Mouse (Mus musculus): Measurements from ENCODE around the gene Lzic. TPM values are rescaled to one million over a fixed set of nuclear protein-coding genes. Genes with fewer than 3 reads are reported as not detected.

The Lzic gene
- 10 to 100 TPM; 23.7 to 26.5 TPM for total RNA-seq (2023)

DNA sequence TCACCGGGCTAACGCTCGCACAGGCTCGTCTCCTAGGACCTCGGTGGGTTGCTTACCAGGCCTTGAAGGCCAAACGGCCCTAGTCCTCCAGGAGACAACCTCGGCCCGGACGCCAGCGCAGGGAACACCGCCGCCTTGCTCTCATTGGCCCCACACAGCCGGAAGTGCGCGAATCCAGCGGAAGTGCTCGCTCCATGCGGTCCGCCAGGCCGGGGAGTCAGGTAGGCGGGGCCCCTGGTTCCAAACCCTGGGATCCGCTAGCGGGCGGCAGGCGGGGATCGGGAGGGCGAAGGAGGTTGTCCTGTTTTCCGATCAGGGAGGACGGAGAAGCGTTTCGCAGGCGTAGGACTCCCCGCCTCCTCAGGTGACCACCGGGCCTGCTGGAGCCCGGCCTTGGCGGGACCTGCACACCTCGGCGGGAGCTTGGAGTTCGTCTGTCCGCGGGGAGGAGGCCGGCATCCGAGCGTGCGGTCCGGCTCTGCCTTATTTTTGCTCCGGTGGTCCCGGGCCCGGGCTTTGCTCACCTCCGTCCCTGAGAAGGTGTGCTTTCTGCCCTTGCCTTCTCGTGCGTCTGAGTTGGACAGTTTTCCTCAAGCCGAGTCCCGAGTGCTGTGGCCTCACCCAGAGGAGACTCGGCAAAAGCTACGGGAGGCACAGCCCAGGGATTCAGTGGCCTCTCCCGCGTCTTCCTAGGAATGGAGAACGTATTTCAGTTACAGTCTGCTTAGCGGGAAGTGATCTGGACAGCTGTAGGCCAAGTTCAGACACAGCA lies at the start of gene Lzic, which contains the start of gene Nmnat1:
Gene Lzic (plus strand): TSS at position 177 of the 772 bp plus-strand sequence.
Gene Nmnat1 (minus strand): TSS at position 150 of the 772 bp plus-strand sequence.

DNA sequence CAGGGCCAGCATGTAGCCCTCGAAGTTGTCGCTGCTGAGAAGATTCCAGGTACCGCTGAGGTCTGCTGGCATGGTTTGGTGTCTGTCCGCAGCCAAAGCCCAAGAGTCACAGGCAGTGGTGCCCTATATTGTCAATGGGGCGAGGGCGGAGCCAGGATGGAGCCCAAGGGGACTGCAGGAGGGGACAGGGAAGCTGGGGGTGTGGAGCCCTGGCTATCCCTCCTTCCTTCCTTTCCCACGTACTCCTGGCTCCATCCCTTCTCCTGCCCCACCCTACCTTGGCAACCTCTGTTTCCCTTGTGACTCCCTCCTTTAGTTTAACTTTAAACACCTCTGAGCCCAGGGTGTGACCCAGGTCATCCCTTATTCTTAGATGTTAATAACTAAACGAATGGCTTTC lies 30.1 kb upstream of the Lzic start, which contains the start of gene Rbp7:
Gene Rbp7 (minus strand): TSS at position 100 of the 400 bp plus-strand sequence.

DNA sequence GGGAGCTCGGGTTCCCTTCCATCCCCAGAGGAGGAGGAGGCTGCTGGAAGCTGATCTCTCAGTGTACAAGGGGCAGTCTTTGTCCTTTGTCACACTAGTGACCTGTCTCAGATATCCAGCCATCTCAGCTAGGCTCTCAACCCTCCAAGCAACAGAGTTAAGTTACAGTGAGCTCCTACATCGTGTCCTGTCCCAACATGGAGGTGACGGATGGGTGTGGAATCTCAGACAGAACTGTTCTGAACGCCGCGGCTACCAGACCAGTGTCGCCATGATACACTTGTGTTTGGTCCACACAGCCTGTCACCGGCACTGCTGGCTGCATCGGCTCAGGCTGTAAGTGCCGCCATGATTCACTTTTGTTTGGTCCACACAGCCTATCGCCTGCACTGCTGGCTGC lies 8.0 kb upstream of the Lzic start, which contains the start of gene Tmem274:
Gene Tmem274 (plus strand): TSS at position 301 of the 400 bp plus-strand sequence.

DNA sequence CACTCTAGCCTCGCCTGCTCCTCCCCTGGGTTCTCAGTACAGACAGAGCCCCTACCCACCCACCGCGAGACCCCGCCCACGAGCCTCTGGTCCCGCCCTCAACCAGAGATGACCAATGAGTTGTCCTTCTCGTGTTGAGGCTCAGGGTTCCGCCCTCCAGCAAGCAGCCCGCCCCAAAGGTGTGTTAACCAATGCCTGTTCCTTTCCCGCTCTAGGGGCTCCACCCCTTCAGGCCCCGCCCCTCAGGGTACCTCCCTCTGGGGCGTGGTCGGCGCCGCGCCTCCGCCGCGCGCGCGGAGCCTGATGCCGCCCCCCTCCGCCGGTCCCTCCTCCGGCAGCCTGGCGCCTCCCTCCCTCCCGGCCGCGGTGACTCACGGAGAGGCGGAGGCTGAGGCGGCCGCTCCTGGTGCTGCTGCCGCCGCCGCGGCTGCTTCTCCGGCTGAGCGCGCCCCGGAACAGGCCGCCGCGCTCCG lies 32.9 kb downstream of the Lzic start, which contains the start of gene Ctnnbip1:
Gene Ctnnbip1 (plus strand): TSS at position 369 of the 473 bp plus-strand sequence.

Other genes starting within 250 kb of the Lzic start
- 10 to 100 TPM; 65.5 to 67.9 TPM for gene Kif1b, start 177.5 kb upstream of the Lzic start, total RNA-seq (2023)
- 100 to 1,000 TPM in 1 of 2 experiments, 10 to 100 TPM in 1; 82.4 to 105 TPM for gene Ube4b, start 58.5 kb upstream of the Lzic start, total RNA-seq (2023)
- not detected for gene Rbp7, start 30.3 kb upstream of the Lzic start, total RNA-seq (2023)
- not detected for gene Tmem274, start 7.9 kb upstream of the Lzic start, total RNA-seq (2023)
- gene Nmnat1, start within 50 bp of the Lzic start, total RNA-seq (2023) = 1 to 10 TPM; 4.8 to 7.3 TPM
- gene Ctnnbip1, start 33.0 kb downstream of the Lzic start, total RNA-seq (2023) = under 1 TPM; 0.64 to 0.65 TPM
- 10 to 100 TPM in 1 of 2 experiments, 1 to 10 TPM in 1; 9.7 to 10.6 TPM for gene Clstn1, start 101.2 kb downstream of the Lzic start, total RNA-seq (2023)
- 100 to 1,000 TPM; 680 to 683 TPM for gene Pik3cd, start 217.3 kb downstream of the Lzic start, total RNA-seq (2023)

Measured in T-cell, adult 66 days (primary cell).